Mouse (Mus musculus) MEL (cell line): Measurements from ENCODE around the gene Eri3.

Source experiments
- NELFE ChIP-seq: IDR thresholded peaks from 2 replicates; pipeline ENCODE4 v1.6.1; 2011; ENCODE audit warnings: low read depth, low read length, improper control_type of control experiment
- POLR2A ChIP-seq, 2 experiments: IDR thresholded peaks; 2 replicates each; pipeline ENCODE4 v1.6.1; 2011 to 2012; ENCODE audit warnings: low read length in 2 of 2, mild to moderate bottlenecking in 2 of 2, control low read depth in 1 of 2, improper control_type of control experiment in 1 of 2, low read depth in 1 of 2, moderate library complexity in 1 of 2; ENCODE audit not compliant: control insufficient read depth in 1 of 2, insufficient read depth in 1 of 2, poor library complexity in 1 of 2
- SIN3A ChIP-seq: IDR thresholded peaks from 2 replicates; pipeline ENCODE4 v1.6.1; 2012; ENCODE audit warnings: low read length, improper control_type of control experiment, inconsistent platforms

DNA sequence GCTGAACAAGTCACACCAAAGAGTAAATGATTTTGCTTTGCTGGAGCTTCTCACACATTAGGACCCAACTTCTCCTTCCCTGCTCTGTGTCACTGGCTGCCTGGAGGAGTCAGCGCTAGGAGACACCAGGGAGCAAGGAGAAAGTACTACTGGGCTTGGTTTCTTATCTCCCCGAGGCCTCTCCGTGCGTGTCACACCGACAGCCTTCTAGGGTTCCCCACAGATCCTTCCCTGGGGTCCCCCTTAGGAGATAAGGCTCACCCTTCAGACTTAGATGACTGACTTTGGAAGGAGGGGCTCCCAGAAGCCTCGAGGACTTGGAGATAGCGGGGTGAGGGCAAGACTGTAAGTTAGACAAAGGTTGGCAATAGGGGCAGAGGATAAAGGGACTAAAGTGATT, 84.5 kb downstream of the Eri3 start:
- TF ChIP-seq POLR2A (IDR thresholded peaks at IDR 0.05; ENCODE audit: control insufficient read depth in 1 of 2, insufficient read depth in 1 of 2, low read depth in 1 of 2, low read length in 2 of 2, poor library complexity in 1 of 2) (no peak), SIN3A (no peak), NELFE (no peak)
